8 mouse cellular contexts compared by ENCODE assay signal in genomic region chr5:121848743-121849142, GRCm38 (mm10). TPM values are rescaled to one million over a fixed set of nuclear protein-coding genes. Genes with fewer than 3 reads are reported as not detected.
DNase-seq lines count a peak whose midpoint lies in the region; ATAC-seq lines count a peak whose summit lies in the region.

TSS of gene Pheta1 (plus strand) at chr5:121848984.

- H3K27ac ChIP-seq in hindbrain, embryonic 13.5 days, result peak within 1 kb of the TSS; percentile 70

- peaks cover 27% of the 10 kb centered on the region for H3K36me3 ChIP-seq in hindbrain, embryonic 13.5 days

- ATAC-seq in hindbrain, embryonic 13.5 days (ENCODE audit: low FRiP score), result peak; percentile 91

- peak; percentile 82 for DNase-seq in T-cell, adult 2 months (ENCODE audit: low spot score)
- peak; percentile 95 to 97 for DNase-seq in cerebellum, postnatal 25 days
- DNase-seq in frontal cortex, postnatal 25 days (ENCODE audit: low spot score in 2 of 2), result peak; percentile 80 to 86
- peak; percentile 82 to 88 for DNase-seq in layer of hippocampus, postnatal 25 days (ENCODE audit: extremely low spot score in 1 of 2, low spot score in 1 of 2)
- peak; percentile 96 for DNase-seq in lung, postnatal 14 days
- peak; percentile 93 for DNase-seq in ovary, postnatal 36 days (ENCODE audit: low spot score)
- DNase-seq in thymus, postnatal 14 days, result peak; percentile 94

- H3K27me3 ChIP-seq in hindbrain, embryonic 13.5 days, result peaks cover 20% of the 10 kb centered on the region

- H3K9ac ChIP-seq in hindbrain, embryonic 13.5 days, result peak within 1 kb of the TSS; percentile 90

- H3K4me1 ChIP-seq in hindbrain, embryonic 13.5 days (replicated peaks), result peaks cover 40% of the 10 kb centered on the region

- H3K4me2 ChIP-seq in hindbrain, embryonic 13.5 days, result peak within 1 kb of the TSS; percentile 72

- peak within 1 kb of the TSS; percentile 85 for H3K4me3 ChIP-seq in hindbrain, embryonic 13.5 days

- no peaks in the 10 kb centered on the region for H3K9me3 ChIP-seq in hindbrain, embryonic 13.5 days

- 0% methylated on average over 42 of the region's 42 CpGs for WGBS in hindbrain, embryonic 13.5 days

RNA-seq across cellular contexts. Expression of gene Pheta1, which starts in this region (rescaled TPM):
- 45.5 and 47.4 TPM in 2 replicates for polyA plus RNA-seq in hindbrain, embryonic 13.5 days (2015; fragmentation: Nextera tagmentation; extraction: Ambion mirVana)
- total RNA-seq in layer of hippocampus, postnatal 25 days (2021), result 10 to 100 TPM in 1 of 2 experiments, 1 to 10 TPM in 1; 7.8 to 10.2 TPM

Comparison
In these comparisons a context has a peak if more than half of its experiments do, and no peak if none do; other contexts are left out.
1. Peak in every context shown above with its lines: DNase-seq, ATAC-seq, H3K4me3 ChIP-seq and H3K27ac ChIP-seq.